Mouse (Mus musculus): ENCODE results near the gene Samd1. TPM values are rescaled to one million over a fixed set of nuclear protein-coding genes. Genes with fewer than 3 reads are reported as not detected.
"Not testable (repeated sequence)": the region's sequence is repeated elsewhere in the genome, so short reads cannot be mapped to it uniquely, and the experiment has no call there.

Samd1 gene
- total and polyA plus RNA-seq, 2 experiments: 4.0 to 11.9 TPM

GRCm38 (mm10) chr8:83978200-83978599, 19.3 kb upstream of the Samd1 start:
- Histone ChIP-seq H3K27ac (replicated peaks; ENCODE audit: insufficient read depth, low read depth, low read length) (no peak overlapping the region), H3K9ac (ENCODE audit: low read depth, low read length) (no peak overlapping the region)

GRCm38 (mm10) chr8:83980250-83980649, 17.2 kb upstream of the Samd1 start:
- WGBS: 90% methylated on average over 1 of the region's 1 CpGs
- Histone ChIP-seq H3K27me3 (ENCODE audit: control insufficient read depth, insufficient read depth, low read length) (no peaks in the 10 kb centered on the region), H3K27ac (replicated peaks; ENCODE audit: insufficient read depth, low read depth, low read length) (no peak overlapping the region), H3K79me2 (ENCODE audit: control insufficient read depth, insufficient read depth, low read length) (peaks cover 16% of the 10 kb centered on the region; the same call in 1 of the 2 replicates), H3K4me1 (ENCODE audit: control insufficient read depth, insufficient read depth, low read length) (peaks cover 10% of the 10 kb centered on the region), H3K9ac (ENCODE audit: low read depth, low read length) (no peak overlapping the region), H3K4me3 (ENCODE audit: insufficient read depth, low read depth, low read length) (no peak overlapping the region), H3K36me3 (ENCODE audit: control insufficient read depth, insufficient read depth, low read length) (peaks cover 11% of the 10 kb centered on the region; the same call in 1 of the 2 replicates)
- DNase-seq (ENCODE audit: extremely low read depth, low read depth, low spot score): no peak
- TF ChIP-seq POLR2A (IDR thresholded peaks at IDR 0.05; ENCODE audit: extremely low read depth, insufficient read depth, low read length): no peak
- no peak for TF ChIP-seq CTCF (IDR thresholded peaks at IDR 0.05; ENCODE audit: low read depth, low read length)

More at GRCm38 (mm10) chr8:83978200-83978599, 19.3 kb upstream of the Samd1 start:
- H3K27me3 ChIP-seq (ENCODE audit: control insufficient read depth, insufficient read depth, low read length): no peaks in the 10 kb centered on the region
- no peak overlapping the region for H3K4me3 ChIP-seq (ENCODE audit: insufficient read depth, low read depth, low read length)
- H3K36me3 ChIP-seq (ENCODE audit: control insufficient read depth, insufficient read depth, low read length): peaks cover 5% of the 10 kb centered on the region; the same call in 1 of the 2 replicates
- no peak for DNase-seq (ENCODE audit: extremely low read depth, low read depth, low spot score)
- peaks cover 15% of the 10 kb centered on the region for H3K4me1 ChIP-seq (ENCODE audit: control insufficient read depth, insufficient read depth, low read length)
- WGBS: 90% methylated on average over 9 of the region's 9 CpGs
- TF ChIP-seq CTCF (IDR thresholded peaks at IDR 0.05; ENCODE audit: low read depth, low read length) (no peak), POLR2A (IDR thresholded peaks at IDR 0.05; ENCODE audit: extremely low read depth, insufficient read depth, low read length) (no peak)
- peaks cover 28% of the 10 kb centered on the region; the same call in 1 of the 2 replicates for H3K79me2 ChIP-seq (ENCODE audit: control insufficient read depth, insufficient read depth, low read length)

GRCm38 (mm10) chr8:83980845-83981244, 16.6 kb upstream of the Samd1 start:
- H3K9ac ChIP-seq (ENCODE audit: low read depth, low read length): no peak overlapping the region
- no peaks in the 10 kb centered on the region for H3K27me3 ChIP-seq (ENCODE audit: control insufficient read depth, insufficient read depth, low read length)
- H3K4me1 ChIP-seq (ENCODE audit: control insufficient read depth, insufficient read depth, low read length): peaks cover 10% of the 10 kb centered on the region
- peaks cover 16% of the 10 kb centered on the region; the same call in 1 of the 2 replicates for H3K79me2 ChIP-seq (ENCODE audit: control insufficient read depth, insufficient read depth, low read length)
- H3K27ac ChIP-seq (replicated peaks; ENCODE audit: insufficient read depth, low read depth, low read length): no peak overlapping the region
- H3K36me3 ChIP-seq (ENCODE audit: control insufficient read depth, insufficient read depth, low read length): peaks cover 13% of the 10 kb centered on the region; the same call in 1 of the 2 replicates
- no peak overlapping the region for H3K4me3 ChIP-seq (ENCODE audit: insufficient read depth, low read depth, low read length)
- DNase-seq (ENCODE audit: extremely low read depth, low read depth, low spot score): no peak
- TF ChIP-seq POLR2A (IDR thresholded peaks at IDR 0.05; ENCODE audit: extremely low read depth, insufficient read depth, low read length) (no peak), CTCF (IDR thresholded peaks at IDR 0.05; ENCODE audit: low read depth, low read length) (peak; percentile 27; the same call in 1 of the 2 replicates)
- 30% methylated on average over 8 of the region's 8 CpGs for WGBS

- peaks cover 19% of the 10 kb centered on the region; the same call in 1 of the 2 replicates for H3K36me3 ChIP-seq (ENCODE audit: control insufficient read depth, insufficient read depth, low read length)
- 93% methylated on average over 7 of the region's 7 CpGs for WGBS
- DNase-seq (ENCODE audit: extremely low read depth, low read depth, low spot score): no peak
- H3K79me2 ChIP-seq (ENCODE audit: control insufficient read depth, insufficient read depth, low read length): peaks cover 13% of the 10 kb centered on the region; the same call in 1 of the 2 replicates
- H3K4me1 ChIP-seq (ENCODE audit: control insufficient read depth, insufficient read depth, low read length): peaks cover 7% of the 10 kb centered on the region
- no peaks in the 10 kb centered on the region for H3K27me3 ChIP-seq (ENCODE audit: control insufficient read depth, insufficient read depth, low read length)
- H3K27ac ChIP-seq (replicated peaks; ENCODE audit: insufficient read depth, low read depth, low read length): no peak overlapping the region
- no peak overlapping the region for H3K4me3 ChIP-seq (ENCODE audit: insufficient read depth, low read depth, low read length)
- TF ChIP-seq CTCF (IDR thresholded peaks at IDR 0.05; ENCODE audit: low read depth, low read length) (no peak), POLR2A (IDR thresholded peaks at IDR 0.05; ENCODE audit: extremely low read depth, insufficient read depth, low read length) (no peak)
- H3K9ac ChIP-seq (ENCODE audit: low read depth, low read length): no peak overlapping the region
These were observed 15.9 kb upstream of the Samd1 start for GRCm38 (mm10) chr8:83981533-83981932.

GRCm38 (mm10) chr8:83982449-83982848, 15.0 kb upstream of the Samd1 start:
- Histone ChIP-seq H3K4me1 (ENCODE audit: control insufficient read depth, insufficient read depth, low read length) (peaks cover 4% of the 10 kb centered on the region), H3K27ac (replicated peaks; ENCODE audit: insufficient read depth, low read depth, low read length) (no peak overlapping the region), H3K79me2 (ENCODE audit: control insufficient read depth, insufficient read depth, low read length) (peaks cover 6% of the 10 kb centered on the region; the same call in 1 of the 2 replicates), H3K9ac (ENCODE audit: low read depth, low read length) (no peak overlapping the region), H3K27me3 (ENCODE audit: control insufficient read depth, insufficient read depth, low read length) (no peaks in the 10 kb centered on the region), H3K4me3 (ENCODE audit: insufficient read depth, low read depth, low read length) (no peak overlapping the region), H3K36me3 (ENCODE audit: control insufficient read depth, insufficient read depth, low read length) (peaks cover 25% of the 10 kb centered on the region)
- no peak for DNase-seq (ENCODE audit: extremely low read depth, low read depth, low spot score)
- 79% methylated on average over 4 of the region's 4 CpGs for WGBS
- TF ChIP-seq CTCF (IDR thresholded peaks at IDR 0.05; ENCODE audit: low read depth, low read length): no peak
- TF ChIP-seq POLR2A (IDR thresholded peaks at IDR 0.05; ENCODE audit: extremely low read depth, insufficient read depth, low read length): no peak

- H3K4me1 ChIP-seq (ENCODE audit: control insufficient read depth, insufficient read depth, low read length); DNase-seq (ENCODE audit: extremely low read depth, low read depth, low spot score); H3K79me2 ChIP-seq (ENCODE audit: control insufficient read depth, insufficient read depth, low read length); H3K27me3 ChIP-seq (ENCODE audit: control insufficient read depth, insufficient read depth, low read length); H3K9ac ChIP-seq (ENCODE audit: low read depth, low read length); H3K27ac ChIP-seq (replicated peaks; ENCODE audit: insufficient read depth, low read depth, low read length); H3K4me3 ChIP-seq (ENCODE audit: insufficient read depth, low read depth, low read length): not testable (repeated sequence)
- peaks cover 32% of the 10 kb centered on the region for H3K36me3 ChIP-seq (ENCODE audit: control insufficient read depth, insufficient read depth, low read length)
- WGBS: 97% methylated on average over 2 of the region's 2 CpGs
These were observed 14.2 kb upstream of the Samd1 start for GRCm38 (mm10) chr8:83983222-83983621.

Measured in liver, adult 2 months (tissue).